Mouse (Mus musculus): ENCODE results near the gene Rbm34.
"Not testable (repeated sequence)": the region's sequence is repeated elsewhere in the genome, so short reads cannot be mapped to it uniquely, and the experiment has no call there.

Rbm34 gene

DNA sequence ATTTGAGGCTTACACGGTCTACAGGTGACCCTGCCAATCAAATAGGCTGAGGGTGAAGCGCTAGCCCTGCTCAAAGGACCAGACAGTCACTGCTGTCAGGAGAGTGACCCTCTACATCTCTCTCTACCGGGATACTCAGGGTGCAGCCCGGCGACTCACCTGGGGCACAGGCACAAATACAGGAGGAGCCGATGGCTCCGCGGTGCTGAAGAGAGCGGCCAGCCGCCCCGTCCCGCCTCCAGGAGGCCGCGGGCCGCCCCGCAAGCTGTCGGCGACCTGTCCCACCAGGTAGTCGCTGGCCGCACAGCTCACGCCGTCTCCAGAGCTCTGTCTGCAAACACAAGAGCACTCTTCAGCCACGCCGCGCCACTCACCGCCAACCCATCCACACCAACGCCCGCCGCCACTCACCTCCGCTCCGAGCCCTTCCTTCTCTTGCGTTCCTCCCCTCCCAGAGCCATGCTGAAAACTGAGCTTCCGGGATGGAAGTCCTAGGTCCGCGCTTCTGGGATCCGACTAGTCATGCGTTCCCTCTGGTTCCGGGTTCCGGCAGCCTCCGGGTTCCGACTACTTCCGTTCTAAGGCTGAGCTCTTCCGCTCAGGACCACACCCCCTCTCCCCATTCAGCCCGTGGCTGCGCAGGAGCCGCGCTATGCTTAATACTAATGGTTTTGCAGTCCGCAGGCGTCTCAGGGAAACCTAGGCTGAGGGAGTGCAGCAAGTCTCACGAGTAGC lies at the start of gene Rbm34:
Gene Rbm34, minus strand, starts transcription at position 493 of the 735 bp plus-strand sequence.
- peak; percentile 96 for DNase-seq

DNA sequence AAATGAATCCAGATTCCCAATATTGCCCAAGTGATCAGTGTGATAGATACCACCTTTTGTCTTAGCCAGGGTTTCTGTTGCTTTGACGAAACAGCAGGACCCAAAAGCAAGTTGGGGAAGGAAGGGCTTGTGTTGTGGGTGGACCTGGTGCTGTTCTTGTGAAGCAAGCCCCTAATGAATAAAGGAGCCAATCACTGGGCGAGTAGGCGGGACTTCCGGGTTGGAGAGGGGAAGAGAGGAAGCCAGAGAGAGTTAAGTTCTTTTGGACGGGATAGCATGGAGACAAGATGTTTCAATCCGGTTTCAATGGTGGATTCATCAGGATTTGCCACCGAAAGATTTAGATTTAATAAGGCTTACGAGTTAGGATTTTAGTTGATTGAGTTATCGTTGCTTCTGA lies 40.8 kb upstream of the Rbm34 start:
- peak; percentile 19 for DNase-seq

DNA sequence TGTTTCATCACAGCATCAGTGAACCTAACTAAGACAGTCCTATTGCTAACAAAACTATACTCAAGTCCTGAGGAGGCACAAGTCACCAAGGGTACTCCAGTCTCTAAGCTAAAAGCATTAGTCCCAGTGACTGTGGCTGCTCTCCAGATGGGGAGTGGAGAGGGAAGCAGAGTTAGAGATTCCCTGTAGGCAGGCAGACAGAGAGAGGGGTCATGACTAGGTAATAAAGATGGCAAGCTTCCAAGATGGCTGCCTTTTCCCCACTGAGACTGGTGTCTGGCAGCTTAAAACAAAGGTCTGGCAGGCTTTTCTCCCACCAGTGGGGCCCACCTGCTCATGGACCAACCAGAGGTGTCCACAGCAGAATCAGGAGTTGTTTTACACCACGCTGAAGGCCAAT lies 23.6 kb upstream of the Rbm34 start:
- no peak for DNase-seq

DNA sequence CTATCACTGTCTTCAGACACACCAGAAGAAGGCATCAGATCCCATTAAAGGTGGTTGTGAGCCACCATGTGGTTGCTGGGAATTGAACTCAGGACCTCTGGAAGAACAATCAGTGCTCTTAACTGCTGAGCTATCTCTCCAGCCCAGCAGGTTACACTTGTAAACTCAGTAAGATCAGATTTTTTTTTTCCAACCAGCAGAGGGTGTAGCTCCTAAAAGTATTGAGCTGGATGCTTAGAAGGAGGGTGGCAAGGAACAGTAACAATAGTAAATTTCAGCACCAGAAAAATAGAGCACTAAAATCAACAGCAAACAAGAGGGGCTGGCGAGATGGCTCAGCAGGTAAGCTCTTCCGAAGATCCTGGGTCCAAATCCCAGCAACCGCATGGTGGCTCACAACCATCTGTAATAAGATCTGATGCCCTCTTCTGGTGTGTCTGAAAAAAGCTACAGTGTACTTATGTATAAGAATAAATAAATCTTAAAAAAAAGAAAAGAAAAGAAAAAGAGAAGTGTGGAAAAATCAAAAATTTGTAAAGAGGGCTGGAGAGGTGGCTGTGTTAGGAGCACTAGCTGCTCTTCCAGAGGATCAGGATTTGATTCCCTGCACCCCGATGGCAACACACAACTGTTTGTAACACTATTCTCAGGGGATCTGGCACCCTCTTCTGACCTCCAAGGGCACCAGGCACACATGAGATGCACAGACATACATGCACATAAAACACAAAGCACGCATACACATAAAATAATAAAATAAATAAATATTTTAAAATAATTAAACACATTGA lies 18.7 kb upstream of the Rbm34 start:
- DNase-seq: peak; percentile 32

DNA sequence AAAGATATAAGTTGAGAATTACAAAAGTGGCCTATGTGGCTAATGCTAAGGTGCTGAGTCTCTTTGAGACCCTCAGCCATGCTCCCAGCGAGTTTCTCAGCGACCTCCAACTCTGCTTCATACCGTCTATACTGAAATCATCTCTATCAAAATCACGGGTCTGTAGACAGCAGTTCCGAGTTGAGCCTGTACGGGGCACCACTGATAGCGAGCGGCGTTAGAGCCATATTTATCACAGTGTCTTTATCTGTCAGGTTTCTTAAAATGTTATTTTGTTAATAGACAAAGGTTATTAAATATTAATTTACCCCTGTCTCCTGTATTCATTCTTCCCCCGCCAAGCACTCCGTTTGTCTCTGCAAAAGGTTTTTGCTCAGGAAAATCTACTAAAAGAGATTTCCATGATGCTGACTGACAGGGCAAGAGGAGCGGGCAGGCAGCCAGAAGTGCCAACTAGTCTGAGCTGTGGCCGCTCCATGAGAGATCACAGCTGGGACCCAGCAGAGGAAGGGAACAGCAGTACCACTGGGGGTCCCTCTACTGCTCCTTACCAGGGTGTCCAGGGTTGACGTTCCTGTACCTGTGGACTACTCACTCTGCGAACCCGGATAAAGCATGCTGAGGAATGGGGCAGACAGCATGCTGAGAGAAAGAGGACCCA lies 17.6 kb upstream of the Rbm34 start:
- DNase-seq: peak; percentile 36

DNA sequence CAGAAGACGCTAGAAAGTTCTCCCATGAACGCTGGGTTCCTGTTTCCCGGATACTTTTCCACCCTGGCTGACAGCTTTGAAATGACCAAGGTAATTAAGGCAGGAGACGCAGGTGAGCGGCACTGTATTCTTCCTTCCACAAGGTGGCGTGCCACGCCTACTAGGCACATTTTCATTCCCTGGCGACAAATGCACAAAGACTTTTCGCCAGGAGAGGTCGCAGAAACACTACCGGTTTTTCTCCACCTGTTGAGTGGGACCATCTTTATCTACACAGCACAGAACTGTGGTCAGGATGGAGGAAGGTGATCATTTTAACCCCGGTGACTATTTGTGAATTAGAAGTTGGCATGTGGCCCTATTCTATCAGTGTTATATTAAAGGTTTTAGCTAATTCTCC lies 15.6 kb upstream of the Rbm34 start:
- DNase-seq: peak; percentile 87

DNA sequence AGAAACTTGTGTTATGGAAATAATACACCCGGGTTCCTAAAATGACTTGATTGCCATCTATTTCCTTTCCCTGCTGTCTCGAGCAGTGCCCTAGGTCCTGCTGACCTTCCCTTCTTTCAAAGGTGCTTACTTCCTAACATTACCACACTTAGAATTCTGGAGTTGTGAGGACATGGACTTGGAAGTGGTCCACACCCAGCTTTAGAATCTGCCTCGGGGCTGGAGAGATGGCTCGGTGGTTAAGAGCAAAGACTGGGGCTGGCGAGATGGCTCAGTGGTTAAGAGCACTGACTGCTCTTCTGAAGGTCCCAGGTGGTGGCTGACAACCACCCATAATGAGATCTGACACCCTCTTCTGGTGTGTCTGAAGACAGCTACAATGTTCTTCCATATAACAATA lies 9.2 kb upstream of the Rbm34 start:
- no peak for DNase-seq

DNA sequence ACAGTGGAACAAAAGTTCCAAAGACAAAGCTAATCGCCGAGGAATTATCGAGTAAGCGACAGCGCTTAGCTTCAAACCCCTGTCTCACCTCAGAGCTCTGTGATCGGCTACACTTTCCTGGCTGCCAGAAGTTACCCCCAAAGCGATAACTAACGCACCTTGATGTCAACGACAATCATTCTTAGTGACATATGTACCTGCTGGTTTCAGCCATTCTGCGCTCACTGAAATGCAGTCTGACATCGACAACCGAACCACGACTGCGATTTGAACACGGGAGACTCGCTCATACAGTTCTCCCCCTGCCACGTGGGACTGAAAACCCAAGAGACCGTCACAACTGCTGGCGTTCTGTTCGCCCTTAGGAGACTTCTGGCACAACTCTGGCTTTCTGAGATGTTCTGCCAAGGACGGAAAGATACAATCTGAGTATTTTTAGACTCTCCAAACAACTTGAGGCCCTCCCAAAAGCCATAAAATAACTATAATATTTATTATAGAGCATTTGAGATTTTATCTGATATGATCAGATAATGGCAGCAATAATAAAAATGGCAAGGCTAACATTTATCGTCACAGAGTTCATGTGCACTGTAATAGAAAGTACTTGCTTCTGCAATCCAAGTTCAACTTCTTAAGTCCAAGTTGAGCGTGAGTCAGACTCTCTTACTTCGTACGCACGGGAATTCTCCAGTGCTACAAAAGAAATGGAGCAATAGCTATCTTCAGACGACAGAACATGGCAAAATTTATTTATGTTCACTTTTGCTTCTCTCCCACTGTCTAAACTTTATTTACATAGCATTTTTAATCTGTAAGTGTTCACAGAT lies 8.4 kb upstream of the Rbm34 start:
- peak; percentile 32 for DNase-seq

DNA sequence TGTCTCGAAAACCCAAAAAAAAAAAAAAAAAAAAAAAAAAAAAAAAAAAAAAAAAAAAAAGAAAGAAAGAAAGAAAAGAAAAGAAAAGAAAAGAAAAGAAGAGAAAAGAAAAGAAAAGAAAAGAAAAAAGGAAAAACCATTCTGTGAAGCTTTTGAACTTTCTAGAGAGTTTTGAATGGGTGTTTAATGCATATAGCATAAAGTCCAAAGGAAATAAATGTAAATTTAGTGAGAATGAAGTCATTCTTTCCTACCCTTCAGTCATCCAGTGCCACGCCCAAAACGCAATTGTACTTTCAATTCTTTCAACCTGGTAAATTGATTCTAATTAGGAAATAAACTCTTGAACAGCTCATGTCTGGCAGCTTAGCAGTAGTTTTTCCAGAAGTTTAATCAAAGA lies 7.7 kb upstream of the Rbm34 start:
- not testable (repeated sequence) for DNase-seq

DNA sequence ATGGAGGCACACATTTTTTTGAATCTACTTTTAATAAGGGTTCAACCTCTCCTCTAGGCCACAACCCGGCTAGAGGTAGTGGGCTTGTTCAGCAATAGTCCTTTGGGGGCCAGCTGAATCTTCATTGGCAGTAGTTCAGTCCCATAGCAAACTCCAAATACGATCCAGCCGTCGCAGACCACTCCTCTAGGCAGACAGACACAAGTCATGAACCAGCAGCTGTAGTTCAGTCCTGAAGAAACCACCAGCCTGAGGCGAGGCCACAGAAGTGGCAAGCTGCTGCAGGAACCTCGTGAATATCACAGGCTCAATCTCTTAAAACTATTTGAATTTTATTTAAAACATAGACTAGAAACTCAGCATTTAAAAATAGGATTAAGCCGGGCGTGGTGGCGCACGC lies 7.2 kb upstream of the Rbm34 start:
- no peak for DNase-seq

DNA sequence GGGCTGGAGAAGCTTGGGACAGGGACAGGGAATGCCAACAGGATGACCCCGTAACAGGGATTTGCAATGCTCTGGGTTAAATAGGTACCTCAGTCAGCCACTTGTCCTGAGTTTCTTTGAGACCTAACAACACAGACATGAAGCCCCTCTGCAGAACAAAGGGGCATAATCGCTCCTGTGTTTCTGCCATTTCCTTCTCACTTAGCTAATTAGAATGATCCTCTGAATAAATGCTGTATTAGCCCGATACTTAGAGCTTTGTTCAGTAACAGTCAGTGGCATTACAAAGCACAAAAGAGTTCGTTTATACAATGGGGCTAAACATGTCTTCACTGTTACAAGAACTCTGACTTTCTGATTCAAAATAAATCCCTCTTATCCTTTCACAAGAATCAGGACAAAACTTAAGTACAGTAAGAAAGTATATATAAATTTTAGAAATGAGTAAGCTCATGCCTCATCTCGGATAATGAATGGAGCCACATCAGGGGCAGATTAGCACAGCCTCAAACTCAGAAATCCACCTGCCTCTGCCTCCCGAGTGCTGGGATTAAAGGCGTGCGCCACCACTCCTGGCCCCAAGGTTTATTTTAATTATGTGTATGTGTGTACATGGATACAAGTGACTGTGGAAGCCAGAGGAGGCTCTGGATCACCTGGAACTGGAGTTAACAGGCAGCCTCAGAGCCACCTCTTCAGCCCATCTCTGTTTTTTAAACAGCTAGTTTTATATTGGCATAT lies 5.9 kb upstream of the Rbm34 start:
- no peak for DNase-seq

DNA sequence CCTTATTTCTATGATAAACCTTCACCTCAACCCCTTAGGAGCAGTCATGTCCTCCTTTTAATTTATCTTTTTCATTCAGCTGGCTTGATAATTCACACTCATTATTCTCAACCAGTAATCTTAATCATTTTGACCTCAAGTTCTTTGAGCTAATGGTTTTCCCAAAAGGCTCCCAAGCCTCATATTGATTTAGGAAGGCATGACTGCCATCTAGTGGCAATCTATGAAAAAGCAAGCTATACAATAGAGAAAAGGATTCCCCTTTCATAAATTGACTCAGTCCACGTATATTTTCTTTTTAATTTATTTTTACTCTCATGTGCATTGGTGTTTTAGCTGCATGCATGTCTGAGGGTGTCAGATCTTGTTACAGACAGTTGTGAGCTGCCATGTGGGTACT lies 4.8 kb upstream of the Rbm34 start:
- peak; percentile 49 for DNase-seq

DNA sequence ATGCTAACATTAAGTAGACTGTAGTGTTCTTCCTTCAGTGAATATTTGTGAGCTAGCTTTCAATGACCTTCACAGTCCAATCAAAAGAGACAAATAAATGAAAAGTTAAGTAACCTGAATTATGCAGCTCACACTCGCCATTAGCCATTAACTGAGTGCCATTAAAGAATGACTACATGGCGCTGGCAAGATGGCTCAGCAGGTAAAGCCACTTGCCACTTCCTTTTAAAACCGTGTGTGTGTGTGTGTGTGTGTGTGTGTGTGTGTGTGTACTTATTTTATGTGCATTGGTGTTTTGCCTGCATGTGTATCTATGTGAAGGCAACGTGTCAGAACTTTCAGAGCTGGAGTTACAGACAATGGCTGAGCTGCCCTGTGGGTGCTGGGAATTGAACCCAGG lies 3.6 kb upstream of the Rbm34 start:
- no peak for DNase-seq

DNA sequence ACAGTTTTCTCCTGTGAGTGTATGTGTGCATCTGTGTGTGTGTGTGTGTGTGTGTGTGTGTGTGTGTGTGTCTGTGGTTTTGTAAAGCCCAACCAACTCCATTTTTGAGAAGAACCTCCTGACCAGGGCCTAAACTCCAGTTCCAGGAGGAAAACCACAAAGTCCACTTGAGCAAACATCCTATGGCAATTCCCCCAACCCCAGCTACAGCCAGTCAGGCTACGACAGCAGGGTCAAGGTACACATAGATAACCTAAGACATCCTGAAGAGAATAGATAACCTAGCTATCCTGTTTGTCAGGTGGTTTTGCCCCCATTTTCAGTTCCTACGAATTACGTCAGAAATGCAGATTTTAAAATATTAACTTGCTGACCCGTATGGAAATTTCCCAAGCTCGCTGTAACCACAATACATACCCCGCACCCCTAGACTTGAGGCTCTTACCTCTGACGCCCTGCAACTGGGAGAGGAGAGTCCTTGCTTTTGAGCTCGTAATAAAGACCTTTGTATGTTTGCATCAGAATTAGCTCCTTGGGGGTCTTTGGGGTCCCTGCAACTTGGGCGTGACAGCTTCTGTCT lies 2.9 kb upstream of the Rbm34 start:
- no peak for DNase-seq

DNA sequence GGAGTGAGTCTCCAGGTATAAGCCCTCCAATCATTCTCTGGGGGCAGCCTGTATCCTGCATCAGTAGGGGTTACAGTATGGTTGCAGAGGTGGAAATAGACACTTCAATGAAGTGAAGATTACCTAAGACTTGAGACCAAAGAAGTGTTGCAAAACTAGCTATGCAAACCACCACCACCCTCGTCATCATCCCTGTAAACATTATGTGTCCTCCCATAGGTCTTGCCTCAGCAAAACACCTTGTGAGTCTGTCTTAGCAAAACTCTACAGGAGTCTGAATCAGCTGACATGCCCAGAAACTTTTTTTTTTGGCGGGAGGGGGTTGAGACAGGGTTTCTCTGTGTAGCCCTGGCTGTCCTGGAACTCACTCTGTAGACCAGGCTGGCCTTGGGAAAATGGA lies 1.8 kb upstream of the Rbm34 start:
- DNase-seq: no peak

DNA sequence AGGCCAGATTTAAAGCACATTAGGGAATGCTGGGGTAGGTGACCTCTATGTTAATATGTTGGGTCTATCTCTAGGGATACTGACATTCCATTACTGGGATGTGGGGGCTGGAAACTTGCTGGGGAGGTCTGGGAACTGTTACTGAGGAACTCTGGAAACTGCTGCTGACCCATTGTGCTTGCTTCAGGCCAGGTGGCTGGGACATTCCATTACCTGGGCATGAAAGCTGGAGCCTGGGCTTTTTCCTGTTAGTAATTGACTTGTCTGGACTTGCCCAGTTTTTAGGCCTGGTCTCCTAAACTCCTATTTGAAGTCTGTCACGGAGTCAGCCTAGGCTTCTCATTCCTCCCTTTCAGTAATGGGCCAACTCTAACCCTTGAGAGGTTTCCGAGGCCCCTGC lies 1.2 kb upstream of the Rbm34 start:
- no peak for DNase-seq

DNA sequence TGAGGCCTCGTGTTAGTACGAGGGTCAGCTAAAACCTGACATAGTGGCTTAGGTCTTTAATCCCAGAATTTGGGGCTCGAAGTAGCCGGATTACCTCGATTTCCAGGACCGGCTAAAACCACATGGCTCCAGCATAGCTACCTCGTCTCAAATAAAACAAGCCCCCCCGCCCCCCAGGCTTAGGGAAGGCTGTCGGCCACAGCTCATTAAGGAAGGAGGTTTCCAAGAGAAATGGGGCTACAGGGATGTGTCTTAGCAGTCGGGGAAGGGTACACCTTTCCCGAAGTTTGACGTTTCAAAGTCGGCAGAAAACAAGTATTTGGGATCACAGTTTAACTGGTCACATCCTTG lies 418 bp upstream of the Rbm34 start:
- no peak for DNase-seq

DNA sequence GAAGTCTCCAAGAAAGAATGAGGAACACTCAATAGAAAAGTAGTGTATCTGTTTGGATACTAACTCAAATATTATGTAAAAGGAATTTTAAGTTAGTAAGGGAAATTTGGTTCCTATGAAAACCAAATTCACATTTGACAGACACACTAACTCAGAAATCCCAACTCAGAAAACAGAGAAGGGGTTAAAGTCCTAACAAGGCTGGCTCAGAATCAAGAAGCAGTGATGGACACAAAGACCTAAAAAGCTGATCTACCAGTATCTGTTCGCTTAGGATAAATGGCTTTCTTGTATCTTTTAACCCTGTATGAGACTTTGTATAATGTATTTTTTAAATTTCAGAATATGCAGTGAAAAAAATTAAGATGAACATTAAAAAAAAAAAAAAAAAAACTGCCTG lies 1.3 kb downstream of the Rbm34 start:
- DNase-seq: no peak

DNA sequence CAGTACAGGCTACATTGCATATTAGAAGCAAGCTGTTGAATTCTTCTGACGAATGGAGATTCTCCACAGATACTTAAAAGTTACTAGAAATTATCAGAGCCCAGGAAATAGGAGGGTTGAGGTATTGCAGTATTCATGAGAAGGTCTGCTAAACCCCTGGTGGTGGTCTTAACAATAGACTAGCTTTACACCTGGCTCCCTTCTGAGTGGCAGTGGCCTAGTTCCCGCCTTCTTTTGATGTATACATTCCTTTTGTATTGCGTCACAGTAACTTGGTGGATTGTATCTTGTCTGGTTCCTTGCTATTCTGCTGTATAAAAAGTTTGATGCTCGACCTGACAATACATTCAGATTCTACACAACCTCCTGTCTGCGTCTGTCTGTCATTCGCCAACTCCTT lies 2.8 kb downstream of the Rbm34 start:
- DNase-seq: no peak

DNA sequence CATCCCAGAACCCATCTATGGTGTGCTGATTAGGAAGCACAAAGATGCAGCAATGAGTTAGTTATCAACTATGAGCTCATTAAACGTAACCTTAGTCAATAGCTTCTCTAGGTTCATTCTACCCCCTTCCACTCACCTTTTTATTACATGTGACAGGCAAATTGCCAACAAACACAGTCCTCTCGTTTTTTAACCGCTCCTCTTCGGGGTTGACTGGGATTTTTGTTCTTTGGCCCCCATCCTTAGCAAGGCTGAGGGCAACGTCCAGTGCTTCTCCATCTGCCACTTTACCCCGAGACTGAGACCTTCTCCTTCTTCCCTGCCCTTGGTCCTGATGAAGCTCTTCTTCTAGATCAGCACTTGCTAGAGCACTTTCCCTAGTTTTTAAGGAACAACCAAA lies 5.6 kb downstream of the Rbm34 start:
- DNase-seq: no peak

DNA sequence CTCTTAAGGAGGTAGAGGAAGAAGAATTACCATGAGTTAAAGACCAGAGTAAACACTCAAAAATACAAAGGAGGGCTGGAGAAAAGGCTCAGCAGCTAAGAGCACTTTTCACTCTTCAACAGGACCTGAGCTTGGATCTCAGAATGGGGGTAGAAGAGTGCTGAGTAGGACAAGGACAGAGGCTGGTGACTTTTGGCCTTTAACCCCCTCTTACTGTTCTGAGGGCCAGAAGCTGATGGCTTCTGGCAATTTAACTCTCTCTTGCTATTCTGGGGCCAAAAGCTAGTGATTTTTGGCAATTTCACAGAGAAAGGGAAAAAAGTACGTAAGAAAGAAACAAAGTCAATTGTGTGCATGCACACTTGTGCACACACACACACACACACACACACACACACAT lies 8.0 kb downstream of the Rbm34 start:
- no peak for DNase-seq

DNA sequence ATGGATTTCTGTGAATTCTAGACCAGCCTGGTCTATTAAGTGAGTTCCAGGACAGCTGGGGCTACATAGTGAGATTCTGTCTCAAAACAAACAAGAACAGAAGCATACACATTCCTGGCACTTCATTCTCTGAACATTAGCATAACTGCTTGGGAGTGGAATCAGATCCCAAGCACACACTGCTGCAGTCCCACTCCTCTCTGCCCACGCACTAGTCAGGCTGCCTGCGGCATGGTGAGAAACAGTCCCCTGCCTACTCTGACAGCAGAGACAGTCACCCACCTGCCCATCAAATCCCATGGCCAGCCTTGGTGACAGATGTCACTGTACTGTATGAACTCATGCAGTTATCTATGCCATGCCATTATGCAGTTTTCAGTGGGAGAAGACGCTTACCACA lies 9.4 kb downstream of the Rbm34 start:
- no peak for DNase-seq
